Mouse (Mus musculus) kidney, adult 9 months (tissue): ENCODE measurements at regions not wholly inside any gene's neighbourhood (a gene's known extent, or its start where the extent isn't known, plus 50 kb on each side); places are given as distances from the start of the nearest gene placed in this dataset.

Source experiments
- DNase-seq: peaks from one replicate; pipeline ENCODE4 v3.0.0; 2022

GRCm38 (mm10) chr12:104562961-104563360, 89.8 kb upstream of the Gsc start:
- DNase-seq, result no peak

- DNase-seq, result peak; percentile 4
Observed at GRCm38 (mm10) chr12:104560934-104561565, 87.9 kb upstream of the Gsc start.

- no peak for DNase-seq
Observed at GRCm38 (mm10) chr12:104557761-104558160, 84.6 kb upstream of the Gsc start.

- no peak for DNase-seq
Observed at GRCm38 (mm10) chr12:104557307-104557706, 84.2 kb upstream of the Gsc start.

GRCm38 (mm10) chr12:104548586-104548985, 75.5 kb upstream of the Gsc start:
- DNase-seq, result no peak

- no peak for DNase-seq
Observed at GRCm38 (mm10) chr12:104547561-104547960, 74.4 kb upstream of the Gsc start.

GRCm38 (mm10) chr12:104545993-104546769, 73.1 kb upstream of the Gsc start:
- DNase-seq, result no peak

- DNase-seq, result no peak
Observed at GRCm38 (mm10) chr12:104539911-104540310, 66.8 kb upstream of the Gsc start.

GRCm38 (mm10) chr12:104538436-104538835, 65.3 kb upstream of the Gsc start:
- DNase-seq, result no peak

- DNase-seq, result no peak
Observed at GRCm38 (mm10) chr12:104531512-104532447, 58.6 kb upstream of the Gsc start.

GRCm38 (mm10) chr12:104530586-104530985, 57.5 kb upstream of the Gsc start:
- no peak for DNase-seq
